Comparison of ENCODE assay signal across 24 mouse cellular contexts in genomic region chr5:45525101-45525500, GRCm38 (mm10). TPM values are rescaled to one million over a fixed set of nuclear protein-coding genes. Genes with fewer than 3 reads are reported as not detected.
DNase-seq lines count a peak whose midpoint lies in the region; ATAC-seq lines count a peak whose summit lies in the region.
"Had no signal": no experiment of that assay in that cellular context is flagged by ENCODE, and none has a peak within 500 bp of the region (broad histone marks: within the 10 kb centered on the region; RNA-seq: fewer than 3 reads in every experiment).

No protein-coding gene starts in this region.

- H3K27me3 ChIP-seq in heart, embryonic 11.5 days (ENCODE audit: control insufficient read depth, insufficient read depth, low read length), result no peaks in the 10 kb centered on the region
- H3K27me3 ChIP-seq: CH12.LX; embryonic facial prominence, embryonic 12.5 days; forebrain, embryonic 13.5 days; forebrain, embryonic 15.5 days; Patski had no signal

- peak; percentile 55 for DNase-seq in heart, adult 11 months
- peak; percentile 15 to 37 for DNase-seq in kidney, adult 8-10 months
- no peak for DNase-seq in kidney, postnatal 10 days
- peak; percentile 6 to 44 for DNase-seq in kidney, postnatal 36 days
- DNase-seq in kidney, postnatal 14 days, result no peak
- DNase-seq: adrenal gland, adult 8-10 months; adrenal gland, postnatal 14 days; adrenal gland, postnatal 36 days; B cell, adult 2 months; cerebellum, adult 11-12 months; cerebellum, adult 2 months; cerebellum, adult 9-10 months; cerebellum, postnatal 10 days; cerebellum, postnatal 25 days had no signal

- H3K36me3 ChIP-seq in heart, embryonic 11.5 days (ENCODE audit: control insufficient read depth, insufficient read depth, low read length), result peaks cover 13% of the 10 kb centered on the region

- H3K4me2 ChIP-seq in heart, embryonic 11.5 days, result no peak overlapping the region
- H3K4me2 ChIP-seq: embryonic facial prominence, embryonic 12.5 days; forebrain, embryonic 13.5 days; forebrain, embryonic 15.5 days had no signal

- no peaks in the 10 kb centered on the region for H3K9me3 ChIP-seq in heart, embryonic 11.5 days (replicated peaks; ENCODE audit: control insufficient read depth, low read length)
- H3K9me3 ChIP-seq: embryonic facial prominence, embryonic 10.5 days; embryonic facial prominence, embryonic 12.5 days; forebrain, embryonic 13.5 days; forebrain, embryonic 15.5 days; G1E had no signal

- ATAC-seq in heart, embryonic 11.5 days (replicated peaks; ENCODE audit: insufficient number of reproducible peaks, low FRiP score, low TSS enrichment), result no peak
- ATAC-seq: activated CD4-positive, CD25-positive, alpha-beta regulatory T cell, adult 4 months; CD4-positive, CD25-positive, alpha-beta regulatory T cell, adult 4 months; forebrain, embryonic 13.5 days; forebrain, embryonic 15.5 days; Patski had no signal

- no peak overlapping the region for H3K4me3 ChIP-seq in heart, embryonic 11.5 days (ENCODE audit: low read depth, low read length)
- H3K4me3 ChIP-seq: embryonic facial prominence, embryonic 10.5 days; embryonic facial prominence, embryonic 12.5 days; forebrain, embryonic 13.5 days; forebrain, embryonic 15.5 days had no signal

- H3K27ac ChIP-seq in heart, embryonic 11.5 days (ENCODE audit: low read depth, low read length), result no peak overlapping the region
- H3K27ac ChIP-seq: embryonic facial prominence, embryonic 10.5 days; embryonic facial prominence, embryonic 12.5 days; forebrain, embryonic 13.5 days; forebrain, embryonic 15.5 days had no signal

- peaks cover 9% of the 10 kb centered on the region; the same call in 1 of the 2 replicates for H3K4me1 ChIP-seq in heart, embryonic 11.5 days (ENCODE audit: control insufficient read depth, insufficient read depth, low read length)

- 89% methylated on average over 10 of the region's 10 CpGs for WGBS in heart, embryonic 11.5 days (ENCODE audit: insufficient replicate concordance)

- H3K9ac ChIP-seq in heart, embryonic 11.5 days (ENCODE audit: low read depth, low read length), result no peak overlapping the region
- H3K9ac ChIP-seq: embryonic facial prominence, embryonic 12.5 days; forebrain, embryonic 13.5 days; forebrain, embryonic 15.5 days had no signal

RNA-seq across cellular contexts. Expression of gene Med28, which starts 5.1 kb away (rescaled TPM):
- 192 and 200 TPM in 2 replicates for polyA plus RNA-seq in heart, embryonic 11.5 days (2014; fragmentation: Nextera tagmentation; extraction: Ambion mirVana)

RNA-seq across cellular contexts. Expression of gene Lap3, which starts 31.9 kb away (rescaled TPM):
- 83.1 and 83.8 TPM in 2 replicates for polyA plus RNA-seq in heart, embryonic 11.5 days (2014; fragmentation: Nextera tagmentation; extraction: Ambion mirVana)

Comparison
In these comparisons a context has a peak if more than half of its experiments do, and no peak if none do; other contexts are left out.
1. DNase-seq: peak in heart, adult 11 months (single experiment), kidney, adult 8-10 months (2 of 2) and kidney, postnatal 36 days (2 of 2); none in kidney, postnatal 10 days (single experiment) and kidney, postnatal 14 days (single experiment).